Mouse (Mus musculus): ENCODE results near the gene Ednra. TPM values are rescaled to one million over a fixed set of nuclear protein-coding genes. Genes with fewer than 3 reads are reported as not detected.

Gene Ednra
- total RNA-seq (2021) = 1 to 10 TPM; 2.8 to 3.2 TPM

DNA sequence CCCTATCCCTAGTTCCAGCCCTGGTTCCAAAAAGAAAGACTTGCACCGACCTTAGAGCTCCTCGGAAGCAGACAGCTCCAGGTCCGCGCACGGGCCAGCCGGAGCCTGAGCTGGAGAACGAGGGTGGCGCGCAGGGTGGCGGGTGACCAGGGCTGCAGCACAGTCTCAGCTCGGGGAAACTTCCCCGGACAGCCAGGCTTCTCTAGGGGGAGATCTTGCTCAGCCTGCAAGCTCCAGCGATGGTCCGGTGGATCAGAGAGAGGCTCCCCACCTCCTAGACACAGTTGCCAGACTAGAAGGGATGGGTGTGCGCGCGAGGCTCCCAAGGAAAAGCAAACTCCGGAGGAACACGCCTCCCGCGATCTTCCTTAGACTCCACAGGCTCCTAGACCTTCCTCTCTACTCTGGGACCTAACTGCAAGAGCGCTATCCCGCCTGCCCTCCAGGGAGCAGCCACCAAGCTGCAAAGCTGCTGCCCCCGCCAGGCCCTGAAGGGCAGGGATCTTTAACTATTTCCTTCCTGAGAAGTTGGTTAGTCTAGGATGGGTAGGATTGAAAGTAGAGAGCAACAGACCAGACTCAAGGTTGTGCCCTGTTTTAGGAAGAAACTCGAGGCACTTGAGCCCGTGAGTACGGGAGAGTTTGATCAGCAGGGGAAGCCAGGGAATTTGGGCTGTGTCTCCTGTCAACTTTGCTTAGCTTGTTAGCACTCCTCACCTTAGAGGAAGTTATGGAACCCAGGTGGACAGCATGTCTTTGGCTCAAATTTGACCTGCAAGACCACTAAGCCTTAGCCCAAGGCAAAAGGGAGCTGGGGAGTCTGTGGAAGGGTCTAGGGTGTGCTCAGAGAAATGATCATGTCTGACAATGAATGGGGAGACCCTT is at the start of gene Ednra:
Gene Ednra, minus strand, starts transcription at position 419 of the 885 bp plus-strand sequence.
- peak in 1 of 2 experiments; percentile 16 for DNase-seq (ENCODE audit: low spot score in 2 of 2)
- intact Hi-C loops (cut with DNase I) = no loop called here

DNA sequence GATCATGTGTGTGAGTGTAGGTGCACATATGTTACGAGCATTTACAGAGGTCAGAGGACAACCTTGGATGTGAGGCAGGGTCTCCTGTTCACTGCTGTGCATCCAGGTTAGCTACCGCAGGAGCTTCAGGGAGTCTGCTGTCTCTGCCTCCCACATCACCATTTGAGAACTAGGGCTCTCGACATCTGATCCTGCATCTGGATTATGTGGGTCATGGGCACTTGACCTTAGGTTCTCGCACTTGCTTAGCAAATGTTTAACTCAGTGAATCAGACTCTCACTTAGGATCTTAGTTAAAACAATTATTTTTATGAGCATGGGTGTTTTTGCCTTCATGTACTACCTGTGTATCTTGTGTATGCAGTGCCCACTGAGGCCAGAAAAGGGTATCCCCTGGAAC is 49.6 kb upstream of the Ednra start:
- intact Hi-C loops (cut with DNase I) = no loop called here
- DNase-seq (ENCODE audit: low spot score in 2 of 2) = no peak

DNA sequence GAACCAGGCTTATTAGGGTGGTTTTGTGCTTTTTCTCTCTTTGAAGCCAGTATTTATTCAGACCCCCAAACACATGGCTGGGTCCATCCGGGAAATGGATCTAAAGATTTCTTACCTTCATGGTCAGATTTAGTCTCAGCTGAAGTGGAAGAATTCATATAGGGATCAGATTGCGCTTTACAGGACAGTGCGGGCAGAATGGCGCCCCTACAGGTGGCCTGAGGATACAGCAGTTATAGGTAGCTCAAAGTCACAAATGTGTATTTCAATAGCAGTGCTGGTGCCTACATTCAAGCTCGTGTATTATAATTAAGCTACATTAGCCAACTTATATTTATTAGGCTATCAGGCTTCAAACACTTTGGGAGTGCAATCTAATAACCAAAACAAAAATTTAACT is 49.0 kb upstream of the Ednra start:
- intact Hi-C loops (cut with DNase I) = no loop called here
- no peak for DNase-seq (ENCODE audit: low spot score in 2 of 2)

DNA sequence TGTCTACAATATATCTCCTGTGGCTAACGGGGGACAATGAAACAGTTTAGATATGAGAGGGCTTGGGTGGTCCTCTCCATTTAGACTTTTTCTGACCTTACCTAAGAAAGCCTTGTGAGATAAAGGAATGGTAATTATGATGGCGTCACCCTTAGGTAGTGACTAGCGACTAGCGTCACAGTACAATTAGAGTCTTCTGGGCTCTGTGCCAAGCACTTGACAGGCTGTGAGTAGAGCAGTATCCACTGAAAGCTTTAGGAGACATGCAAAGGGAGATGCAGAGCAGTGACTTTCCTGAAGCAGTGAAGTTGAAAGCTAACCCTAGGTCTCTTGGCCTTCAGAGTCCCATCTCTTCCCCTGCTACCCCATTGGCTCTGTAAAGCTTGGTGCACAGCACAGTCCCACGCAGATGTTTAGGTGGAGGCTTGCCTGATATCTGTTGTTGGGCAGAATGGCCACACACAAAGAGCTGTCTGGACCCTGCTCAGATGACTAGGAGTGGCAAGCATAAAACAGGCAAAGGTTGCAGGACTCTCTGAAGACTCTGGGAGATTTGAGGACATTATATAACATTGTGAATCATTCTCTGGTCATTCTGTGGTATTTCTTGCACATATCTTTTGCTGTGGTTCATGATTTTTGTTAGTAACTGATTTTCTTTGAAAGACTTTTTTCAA is 48.1 kb upstream of the Ednra start:
- no peak for DNase-seq (ENCODE audit: low spot score in 2 of 2)
- intact Hi-C loops (cut with DNase I) = no loop called here

DNA sequence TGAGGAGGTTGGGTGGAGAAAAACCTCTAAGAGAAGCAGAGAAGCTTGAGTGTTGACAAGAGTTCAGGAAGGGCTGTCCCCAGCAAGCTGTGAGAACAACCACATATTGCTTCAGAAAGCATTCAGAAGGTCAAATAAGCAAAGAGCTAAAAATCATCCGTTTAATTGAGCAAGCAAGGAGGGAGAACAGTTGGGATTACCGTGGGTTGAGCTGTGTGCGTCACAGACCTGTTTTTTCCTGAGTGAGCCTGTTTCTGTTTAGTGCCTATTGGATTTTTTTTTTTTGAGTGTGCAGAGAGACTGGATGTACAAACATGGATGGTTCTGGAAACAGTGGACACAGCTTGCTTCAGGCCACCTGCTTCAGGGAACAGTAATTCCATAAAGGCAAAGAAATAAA is 46.7 kb upstream of the Ednra start:
- no peak for DNase-seq (ENCODE audit: low spot score in 2 of 2)
- intact Hi-C loops (cut with DNase I) = no loop called here

DNA sequence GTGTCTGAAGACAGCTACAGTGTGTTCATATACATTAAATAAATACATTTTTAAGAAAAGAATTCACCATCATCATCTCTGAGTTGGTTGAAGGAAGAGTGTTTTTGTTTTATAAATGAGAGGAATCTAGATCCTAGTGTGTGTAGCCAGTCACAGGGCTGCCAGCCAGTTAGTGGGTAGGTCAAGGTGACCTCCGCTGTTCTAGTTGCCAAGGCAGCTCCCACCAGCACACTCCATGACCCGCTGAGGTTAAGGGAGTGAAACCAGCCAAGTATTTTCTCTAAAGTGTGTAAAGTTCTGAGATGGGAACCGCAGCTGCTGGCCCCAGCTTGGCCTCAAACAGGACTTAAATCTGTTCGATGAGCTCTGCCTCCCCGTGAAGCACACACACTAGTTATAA is 44.7 kb upstream of the Ednra start:
- intact Hi-C loops (cut with DNase I) = no loop called here
- no peak for DNase-seq (ENCODE audit: low spot score in 2 of 2)

DNA sequence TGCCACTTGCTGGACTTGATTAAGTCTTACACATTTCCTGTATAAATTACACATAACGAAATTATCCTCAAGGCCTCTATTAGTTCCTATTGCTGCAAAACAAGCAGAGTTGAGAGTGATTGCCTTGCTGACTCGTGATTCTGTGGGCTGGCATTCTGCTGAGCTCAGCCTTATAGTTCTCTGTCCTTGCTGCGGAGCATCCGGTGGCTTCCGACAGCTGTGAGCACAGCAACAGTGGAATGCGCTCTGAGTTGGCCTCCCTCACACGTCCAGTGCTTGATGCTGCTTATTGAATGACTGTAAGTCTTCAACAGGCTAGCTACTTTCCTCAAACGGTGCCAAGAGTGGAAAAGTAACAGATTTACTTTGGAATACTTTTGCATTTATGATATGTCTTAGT is 40.0 kb upstream of the Ednra start:
- intact Hi-C loops (cut with DNase I) = no loop called here
- DNase-seq (ENCODE audit: low spot score in 2 of 2) = no peak

DNA sequence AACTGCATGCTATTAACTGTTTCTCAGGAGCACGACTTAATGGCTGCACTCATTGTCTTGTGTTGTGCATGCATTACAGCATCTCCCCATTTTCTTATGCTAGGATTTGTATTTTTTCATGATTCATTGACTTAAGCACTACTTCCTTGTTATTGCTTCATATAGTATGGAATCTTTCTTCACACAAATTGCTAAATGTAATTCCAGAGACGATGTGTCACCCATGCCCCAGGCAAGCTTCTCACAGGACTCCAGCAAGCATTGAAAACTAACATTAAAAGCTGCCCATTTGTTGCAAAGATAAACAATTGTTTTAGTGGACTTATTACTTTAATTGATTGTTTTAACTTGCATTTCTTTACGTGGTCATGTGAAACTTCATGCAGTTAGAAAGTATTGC is 38.7 kb upstream of the Ednra start:
- no peak for DNase-seq (ENCODE audit: low spot score in 2 of 2)
- intact Hi-C loops (cut with DNase I) = no loop called here

DNA sequence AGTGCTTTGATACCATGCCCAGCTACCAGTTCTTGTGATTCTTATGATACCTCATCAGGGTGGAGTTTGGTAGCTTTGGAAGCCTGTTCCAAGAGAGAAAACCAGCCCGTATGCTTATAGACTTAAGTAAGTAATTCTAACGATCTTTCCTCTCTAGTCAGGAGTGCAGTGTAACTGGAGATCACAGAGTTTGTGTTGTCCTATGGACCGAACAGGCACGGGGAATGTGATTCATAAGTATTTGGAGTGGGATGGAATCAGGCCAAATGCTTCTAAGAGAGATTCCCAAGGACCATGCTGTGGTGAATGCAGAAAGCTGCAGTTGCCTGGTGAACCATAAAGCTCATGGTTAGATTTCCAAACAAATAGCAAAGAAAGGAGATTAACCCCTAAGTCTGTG is 31.2 kb upstream of the Ednra start:
- intact Hi-C loops (cut with DNase I) = no loop called here
- DNase-seq (ENCODE audit: low spot score in 2 of 2) = no peak

DNA sequence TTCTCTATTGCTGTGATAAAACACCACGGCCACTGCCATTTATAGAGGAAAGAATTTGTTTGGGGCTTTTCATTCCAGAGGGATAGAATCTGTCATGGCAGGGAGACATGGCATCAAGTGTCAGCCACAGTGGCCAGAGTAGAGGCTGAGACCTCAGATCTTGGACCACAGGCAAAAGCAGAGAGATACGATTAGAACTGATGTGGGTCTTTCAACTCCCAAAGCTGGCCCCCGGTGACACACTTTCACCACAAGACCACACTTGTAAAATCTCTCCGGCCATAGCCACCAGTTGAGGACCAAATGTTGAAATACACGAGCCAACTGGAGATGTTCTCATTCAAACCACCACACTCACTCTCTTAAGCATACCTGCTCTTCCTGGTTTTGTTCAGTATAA is 29.5 kb upstream of the Ednra start:
- intact Hi-C loops (cut with DNase I) = no loop called here

DNA sequence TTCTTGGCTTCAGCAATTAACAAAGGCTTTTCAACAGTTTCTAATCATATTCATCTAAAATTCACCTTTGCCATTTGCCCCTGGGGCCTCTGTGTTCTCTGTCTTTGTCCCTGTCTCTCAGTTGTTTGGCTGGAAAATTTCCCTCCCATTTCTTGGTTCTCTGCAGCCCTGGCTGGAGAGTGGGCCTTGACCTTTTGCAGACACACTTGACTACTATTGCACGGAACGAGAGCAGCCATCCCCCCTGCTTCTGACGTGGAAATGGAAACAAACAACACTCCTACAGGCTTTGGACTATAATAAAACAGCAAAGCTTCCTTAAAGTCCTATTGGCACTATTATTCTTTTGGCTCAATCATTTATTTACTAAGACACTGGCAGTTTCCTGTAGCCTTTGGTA is 27.8 kb upstream of the Ednra start:
- intact Hi-C loops (cut with DNase I) = no loop called here
- DNase-seq (ENCODE audit: low spot score in 2 of 2) = no peak

More for the DNA sequence above, 29.5 kb upstream of the Ednra start:
- DNase-seq (ENCODE audit: low spot score in 2 of 2) = no peak

DNA sequence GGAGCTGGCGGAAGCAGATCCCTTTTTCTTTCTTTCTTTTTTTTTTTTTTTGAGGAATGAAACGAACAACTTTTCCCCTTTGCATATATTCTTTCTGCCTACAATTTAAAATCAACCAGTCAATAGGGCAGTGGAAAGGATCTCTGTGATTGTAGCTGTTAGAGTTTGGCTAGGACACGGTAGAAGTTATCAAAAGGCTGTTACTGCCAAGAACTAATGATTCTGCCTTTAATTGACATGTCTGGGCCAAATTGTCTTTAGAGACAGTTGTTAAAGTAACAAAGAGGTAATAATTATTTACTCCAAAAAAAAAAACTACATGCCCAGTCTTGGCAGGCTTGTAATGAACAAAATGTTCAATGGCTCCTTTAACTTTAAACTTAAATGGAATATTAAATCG is 26.1 kb upstream of the Ednra start:
- intact Hi-C loops (cut with DNase I) = no loop called here
- DNase-seq (ENCODE audit: low spot score in 2 of 2) = no peak

DNA sequence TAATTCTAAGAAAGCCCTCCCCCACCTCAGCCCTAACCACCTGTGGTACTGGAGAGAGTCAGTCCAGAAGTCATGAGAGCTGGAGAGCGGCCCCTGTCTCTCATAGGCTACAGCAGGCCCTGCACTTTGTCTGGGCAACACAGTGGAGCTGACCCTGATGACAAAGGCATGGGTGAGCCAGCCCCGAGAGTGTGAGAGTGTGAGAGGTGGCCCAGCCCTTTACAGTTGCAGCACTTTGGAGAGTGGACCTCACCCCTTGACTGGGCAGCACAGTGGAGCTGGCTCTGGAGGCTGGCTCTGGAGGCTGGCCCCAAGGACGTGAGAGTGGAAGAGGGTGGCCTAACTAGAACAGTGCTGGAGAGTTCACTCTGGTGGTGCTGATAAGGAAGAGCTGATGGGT is 20.2 kb upstream of the Ednra start:
- no peak for DNase-seq (ENCODE audit: low spot score in 2 of 2)
- intact Hi-C loops (cut with DNase I) = no loop called here

DNA sequence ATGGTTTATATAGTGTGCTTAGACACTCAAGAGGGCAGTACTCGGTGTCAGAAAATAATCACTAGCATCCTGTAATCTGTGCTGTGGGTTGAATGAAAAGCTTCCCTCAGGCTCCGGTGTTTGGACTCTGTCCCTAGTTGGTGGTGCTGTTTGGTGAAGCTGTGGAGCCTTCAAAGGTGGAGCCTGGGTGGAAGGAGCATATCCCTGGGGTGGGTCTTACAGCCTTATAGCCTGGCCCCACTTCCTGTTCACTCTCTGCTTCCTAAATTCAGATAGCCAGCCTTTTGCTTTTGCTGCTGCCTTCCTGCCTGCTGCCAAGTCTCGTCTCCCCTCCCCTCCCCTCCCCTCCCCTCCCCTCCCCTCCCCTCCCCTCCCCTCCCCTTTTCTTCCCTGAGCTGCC is 18.1 kb upstream of the Ednra start:
- intact Hi-C loops (cut with DNase I) = no loop called here
- DNase-seq (ENCODE audit: low spot score in 2 of 2) = no peak

DNA sequence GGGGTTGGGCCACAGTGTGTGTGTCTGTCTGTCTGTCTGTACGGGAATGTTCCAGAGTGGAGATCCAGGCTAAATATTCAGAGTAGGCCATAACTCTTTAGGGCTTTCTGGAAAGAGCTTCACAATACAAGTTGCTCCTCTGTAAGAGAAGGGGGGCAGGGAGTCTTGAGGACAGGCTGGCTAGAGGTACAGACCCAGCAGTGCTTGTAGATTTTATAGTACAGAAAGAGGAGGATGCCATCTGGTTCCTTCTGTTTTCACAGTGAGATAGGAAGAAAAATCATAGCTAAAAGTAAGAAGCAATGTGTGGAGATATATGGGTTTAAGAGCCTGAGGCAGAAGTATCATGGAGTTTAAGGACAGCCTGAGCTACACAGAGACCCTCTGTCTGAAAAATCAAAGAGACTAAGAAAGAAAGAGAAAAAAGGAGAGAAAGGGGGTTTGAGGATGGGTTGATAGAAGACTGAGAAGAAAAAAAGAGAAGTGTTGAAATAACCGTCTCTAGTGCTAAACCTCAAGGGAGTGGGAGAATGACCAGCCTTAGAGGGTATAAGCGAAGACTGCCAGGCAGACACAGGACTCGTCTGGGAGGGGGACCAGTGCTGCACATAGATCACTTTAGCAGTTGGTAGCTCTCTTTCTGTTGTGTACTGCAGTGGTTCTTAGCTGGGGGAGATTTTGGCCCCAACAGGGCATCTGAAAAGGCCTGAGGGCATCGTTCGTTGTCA is 16.9 kb upstream of the Ednra start:
- intact Hi-C loops (cut with DNase I) = no loop called here
- peak in 1 of 2 experiments; percentile 9 for DNase-seq (ENCODE audit: low spot score in 2 of 2)

DNA sequence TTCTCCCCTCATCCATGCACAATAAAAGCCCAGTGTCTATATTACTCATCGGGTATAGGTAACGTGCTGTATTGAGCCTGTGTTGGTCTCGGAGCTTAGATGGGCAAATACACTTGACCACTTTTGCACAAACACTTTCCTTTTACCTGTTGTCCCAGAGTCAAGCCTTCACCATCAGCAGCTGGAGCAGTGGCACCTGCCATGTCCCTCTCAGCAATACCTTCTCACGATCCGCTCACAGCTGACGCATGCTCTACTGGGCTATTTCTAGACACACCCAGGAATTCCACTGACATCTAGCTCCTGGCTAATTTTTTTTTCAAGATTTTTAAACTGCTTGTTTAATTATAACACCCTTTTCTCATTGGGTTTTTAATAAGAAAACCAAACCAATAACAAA is 14.2 kb upstream of the Ednra start:
- intact Hi-C loops (cut with DNase I) = no loop called here
- DNase-seq (ENCODE audit: low spot score in 2 of 2) = no peak

DNA sequence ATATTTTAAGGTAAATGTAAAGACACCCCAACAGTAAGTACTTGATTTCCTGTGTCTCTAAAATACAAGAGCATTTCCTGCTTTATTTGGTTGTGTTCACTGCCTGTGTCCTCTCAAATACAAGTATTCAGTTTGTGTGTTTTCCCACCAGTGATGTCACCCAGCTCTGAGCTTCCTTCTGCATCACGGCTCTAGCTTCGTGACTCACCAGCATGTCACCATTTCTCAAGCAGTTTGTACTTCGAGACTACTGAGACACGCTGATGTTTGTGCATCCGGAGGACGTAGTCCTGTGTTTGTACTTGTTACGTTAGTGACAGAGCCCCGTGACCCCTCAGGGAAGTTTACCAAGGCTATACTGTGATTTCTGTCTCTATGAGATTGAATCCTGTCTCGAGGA is 13.1 kb upstream of the Ednra start:
- intact Hi-C loops (cut with DNase I) = no loop called here

DNA sequence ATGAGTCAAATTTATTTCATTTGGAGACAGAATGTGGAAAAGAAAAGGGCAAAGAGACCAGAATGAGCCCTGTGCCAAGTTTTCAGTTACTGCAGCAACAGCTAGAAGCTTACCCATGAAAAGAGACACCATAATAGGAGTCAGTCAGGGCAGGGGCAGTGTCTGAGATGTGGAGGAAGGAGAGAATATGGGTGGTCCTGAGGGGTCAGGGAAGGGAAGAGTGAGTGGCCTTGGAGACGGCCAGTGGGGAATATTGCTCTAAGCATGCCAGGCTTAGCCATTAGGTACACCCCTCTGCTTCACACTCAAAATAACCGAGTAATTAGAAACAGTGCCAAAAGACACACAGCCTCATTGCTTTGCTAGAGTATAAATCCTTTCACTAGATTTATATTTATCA is 9.5 kb upstream of the Ednra start:
- intact Hi-C loops (cut with DNase I) = no loop called here
- no peak for DNase-seq (ENCODE audit: low spot score in 2 of 2)

More for the DNA sequence above, 13.1 kb upstream of the Ednra start:
- no peak for DNase-seq (ENCODE audit: low spot score in 2 of 2)

DNA sequence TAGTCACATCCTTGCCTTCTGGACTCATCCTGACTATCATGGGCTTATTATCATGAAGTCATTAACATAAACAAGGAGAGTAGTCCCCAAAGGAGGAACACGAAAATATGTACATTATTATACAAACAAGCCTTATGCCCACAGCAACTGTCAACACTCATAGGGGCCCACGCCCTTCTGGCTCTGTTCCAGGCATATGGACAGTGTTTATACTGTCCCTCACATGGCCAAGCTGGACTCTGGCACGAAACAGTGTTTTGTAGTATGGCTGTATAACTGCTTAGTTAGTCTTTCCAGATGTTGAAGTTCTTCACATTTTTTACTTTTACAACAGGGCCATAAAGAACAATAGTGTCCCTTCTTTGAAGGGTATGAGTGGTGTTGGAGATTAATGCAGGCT is 8.7 kb upstream of the Ednra start:
- no peak for DNase-seq (ENCODE audit: low spot score in 2 of 2)

DNA sequence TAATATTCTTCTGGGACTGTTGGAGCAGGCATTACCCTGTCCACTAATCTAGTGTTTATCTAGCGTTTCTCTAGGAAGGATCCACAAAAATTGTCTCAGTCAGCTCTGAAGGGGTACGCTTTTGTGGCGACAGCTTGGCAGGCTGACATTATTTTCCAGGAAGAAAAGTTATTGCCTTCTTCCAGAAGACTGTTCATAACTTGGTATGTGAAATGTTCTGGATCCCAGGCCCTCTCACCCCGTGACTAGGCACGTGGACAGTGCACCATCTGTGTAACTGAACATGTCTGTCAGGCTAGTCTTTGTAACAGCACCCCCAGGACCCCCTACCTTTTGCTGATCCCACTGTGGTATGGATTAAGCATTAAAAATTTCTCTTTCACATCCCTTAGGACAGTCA is 1.1 kb upstream of the Ednra start:
- intact Hi-C loops (cut with DNase I) = no loop called here
- DNase-seq (ENCODE audit: low spot score in 2 of 2) = no peak

More for the DNA sequence above, 8.7 kb upstream of the Ednra start:
- intact Hi-C loops (cut with DNase I) = no loop called here
